Mouse (Mus musculus): ENCODE measurements at regions not wholly inside any gene's neighbourhood (a gene's known extent, or its start where the extent isn't known, plus 50 kb on each side); places are given as distances from the start of the nearest gene placed in this dataset.

DNA sequence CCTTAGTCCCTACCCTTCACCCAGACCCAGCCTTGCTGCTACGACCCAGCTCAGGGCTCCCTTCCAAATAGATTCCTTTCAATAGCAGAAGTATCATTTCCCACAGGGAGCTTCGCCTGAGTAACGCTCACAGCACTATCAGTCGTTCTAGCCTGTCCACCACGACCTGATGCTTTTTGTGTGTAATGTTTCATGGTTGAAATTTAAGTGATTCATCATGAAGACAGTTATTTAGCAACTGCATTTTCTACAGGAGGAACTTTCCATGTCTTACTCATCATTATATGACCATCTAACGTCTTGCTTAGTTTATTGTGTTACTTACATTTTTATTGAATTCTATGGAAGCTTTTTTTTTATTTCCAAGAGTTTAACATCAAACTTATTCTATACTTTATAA lies 314.5 kb upstream of the Acvr2a start:
- no peak for TF ChIP-seq CTCF (IDR thresholded peaks at IDR 0.05; ENCODE audit: control insufficient read depth, insufficient read depth, insufficient read length)
- TF ChIP-seq MAX (IDR thresholded peaks at IDR 0.05): no peak
- TF ChIP-seq USF1 (IDR thresholded peaks at IDR 0.05; ENCODE audit: low read depth): no peak

Data from C2C12 (cell line).